Mouse (Mus musculus): ENCODE measurements around the gene Slc35g3. TPM values are rescaled to one million over a fixed set of nuclear protein-coding genes. Genes with fewer than 3 reads are reported as not detected.

The Slc35g3 gene
- polyA plus RNA-seq, 1 experiment = 0.22 TPM

- DNase-seq (ENCODE audit: low read depth) = no peak
Measured at GRCm38 (mm10) chr11:69784793-69785272, 23.1 kb upstream of the Slc35g3 start.

- no peak for DNase-seq (ENCODE audit: low read depth)
Measured at GRCm38 (mm10) chr11:69781828-69782227, 20.1 kb upstream of the Slc35g3 start.

- no peak for DNase-seq (ENCODE audit: low read depth)
Measured at GRCm38 (mm10) chr11:69778985-69779384, 17.2 kb upstream of the Slc35g3 start.

GRCm38 (mm10) chr11:69778258-69778982 lies 16.7 kb upstream of the Slc35g3 start:
- DNase-seq (ENCODE audit: low read depth) = no peak

GRCm38 (mm10) chr11:69777504-69778257 lies 15.9 kb upstream of the Slc35g3 start:
- no peak for DNase-seq (ENCODE audit: low read depth)

- DNase-seq (ENCODE audit: low read depth) = no peak
Measured at GRCm38 (mm10) chr11:69776488-69776887, 14.7 kb upstream of the Slc35g3 start.

- DNase-seq (ENCODE audit: low read depth) = no peak
Measured at GRCm38 (mm10) chr11:69775716-69776115, 13.9 kb upstream of the Slc35g3 start.

- no peak for DNase-seq (ENCODE audit: low read depth)
Measured at GRCm38 (mm10) chr11:69774961-69775360, 13.2 kb upstream of the Slc35g3 start.

- DNase-seq (ENCODE audit: low read depth) = no peak
Measured at GRCm38 (mm10) chr11:69767625-69767909, 5.8 kb upstream of the Slc35g3 start.

- no peak for DNase-seq (ENCODE audit: low read depth)
Measured at GRCm38 (mm10) chr11:69766872-69767624, 5.3 kb upstream of the Slc35g3 start.

- no peak for DNase-seq (ENCODE audit: low read depth)
Measured at GRCm38 (mm10) chr11:69766126-69766609, 4.4 kb upstream of the Slc35g3 start.

GRCm38 (mm10) chr11:69765221-69766125 lies 3.7 kb upstream of the Slc35g3 start, which contains the start of gene Zbtb4:
Gene Zbtb4, plus strand, starts transcription at chr11:69765912.
- no peak for DNase-seq (ENCODE audit: low read depth)

- no peak for DNase-seq (ENCODE audit: low read depth)
Measured at GRCm38 (mm10) chr11:69763551-69763950, 1.8 kb upstream of the Slc35g3 start.

- no peak for DNase-seq (ENCODE audit: low read depth)
Measured at GRCm38 (mm10) chr11:69760901-69761200, 917 bp downstream of the Slc35g3 start.

- DNase-seq (ENCODE audit: low read depth) = no peak
Measured at GRCm38 (mm10) chr11:69760160-69760900, 1.4 kb downstream of the Slc35g3 start.

- DNase-seq (ENCODE audit: low read depth) = no peak
Measured at GRCm38 (mm10) chr11:69758971-69759721, 2.6 kb downstream of the Slc35g3 start.

GRCm38 (mm10) chr11:69758478-69758970 lies 3.2 kb downstream of the Slc35g3 start, which contains the start of gene Polr2a:
Gene Polr2a, minus strand, starts transcription at chr11:69758637.
- DNase-seq (ENCODE audit: low read depth) = no peak

- no peak for DNase-seq (ENCODE audit: low read depth)
Measured at GRCm38 (mm10) chr11:69758090-69758456, 3.7 kb downstream of the Slc35g3 start.

- DNase-seq (ENCODE audit: low read depth) = no peak
Measured at GRCm38 (mm10) chr11:69757303-69758089, 4.3 kb downstream of the Slc35g3 start.
